Mouse (Mus musculus) neural tube, embryonic 10.5 days (tissue): ENCODE results near the gene Sec63.

ENCODE experiments used
- DNase-seq: peaks from one replicate; pipeline ENCODE4 v3.0.0-alpha.2; 2017; ENCODE audit warnings: low spot score; ENCODE audit errors: extremely low spot score

Sec63 gene

GRCm38 (mm10) chr10:42760999-42761900 is at the start of gene Sec63:
TSS of gene Sec63 (plus strand) at chr10:42761496.
- DNase-seq: peak; percentile 99

GRCm38 (mm10) chr10:42714676-42715075 is 46.6 kb upstream of the Sec63 start:
- DNase-seq: no peak

GRCm38 (mm10) chr10:42715366-42716035 is 45.8 kb upstream of the Sec63 start:
- no peak for DNase-seq

GRCm38 (mm10) chr10:42722116-42722515 is 39.2 kb upstream of the Sec63 start:
- DNase-seq: no peak

GRCm38 (mm10) chr10:42723275-42724232 is 37.7 kb upstream of the Sec63 start:
- DNase-seq: no peak

GRCm38 (mm10) chr10:42729607-42730006 is 31.7 kb upstream of the Sec63 start:
- no peak for DNase-seq

- DNase-seq: no peak
These were observed 26.7 kb upstream of the Sec63 start for GRCm38 (mm10) chr10:42734546-42735060.

- DNase-seq: no peak
These were observed 9.5 kb upstream of the Sec63 start for GRCm38 (mm10) chr10:42751813-42752212.

GRCm38 (mm10) chr10:42754341-42754740 is 7.0 kb upstream of the Sec63 start:
- no peak for DNase-seq

GRCm38 (mm10) chr10:42759741-42760140 is 1.6 kb upstream of the Sec63 start:
- no peak for DNase-seq

GRCm38 (mm10) chr10:42760329-42760728 is 967 bp upstream of the Sec63 start:
- DNase-seq: peak; percentile 14

- DNase-seq: peak; percentile 72
These were observed 789 bp downstream of the Sec63 start for GRCm38 (mm10) chr10:42761901-42762669.

- no peak for DNase-seq
These were observed 1.4 kb downstream of the Sec63 start for GRCm38 (mm10) chr10:42762670-42763058.

- no peak for DNase-seq
These were observed 1.9 kb downstream of the Sec63 start for GRCm38 (mm10) chr10:42763246-42763645.

- DNase-seq: no peak
These were observed 4.0 kb downstream of the Sec63 start for GRCm38 (mm10) chr10:42765344-42765743.

- DNase-seq: no peak
These were observed 14.2 kb downstream of the Sec63 start for GRCm38 (mm10) chr10:42775450-42775849.

- DNase-seq: no peak
These were observed 19.5 kb downstream of the Sec63 start for GRCm38 (mm10) chr10:42780753-42781152.

- DNase-seq: no peak
These were observed 20.4 kb downstream of the Sec63 start for GRCm38 (mm10) chr10:42781672-42782071.

GRCm38 (mm10) chr10:42800922-42801321 is 39.6 kb downstream of the Sec63 start:
- no peak for DNase-seq

- no peak for DNase-seq
These were observed 64.6 kb downstream of the Sec63 start for GRCm38 (mm10) chr10:42825923-42826322.
